Comparison of ENCODE assay signal across 14 mouse cellular contexts in the genomic region with DNA sequence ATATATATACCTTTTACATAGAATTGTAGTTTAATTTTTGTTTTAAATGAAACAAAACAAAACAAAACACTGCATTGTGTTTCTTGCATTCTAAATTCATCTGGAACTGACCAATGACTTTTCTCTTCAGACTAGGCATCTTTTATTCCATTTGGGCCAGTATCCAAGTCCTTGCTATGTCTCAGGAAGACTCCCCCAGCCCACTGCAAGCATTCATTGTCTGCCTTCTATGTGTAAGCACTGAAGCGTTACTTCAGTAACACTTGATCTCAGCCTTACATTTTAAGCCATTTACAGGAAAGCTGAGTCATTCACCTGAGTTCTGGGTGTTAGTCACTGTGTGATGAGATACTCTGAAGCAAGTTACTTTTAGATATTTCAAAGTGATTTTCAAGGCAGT.
"Had no signal": no experiment of that assay in that cellular context is flagged by ENCODE, and none has a peak within 500 bp of the region (broad histone marks: within the 10 kb centered on the region; RNA-seq: fewer than 3 reads in every experiment).

No protein-coding gene starts in this region.

- ATAC-seq: lung, postnatal 0 days; midbrain, embryonic 16.5 days had no signal

- H3K27me3 ChIP-seq: liver, embryonic 15.5 days; stomach, embryonic 15.5 days had no signal

- H3K4me2 ChIP-seq: liver, embryonic 11.5 days; liver, embryonic 15.5 days; stomach, embryonic 15.5 days had no signal

- H3K27ac ChIP-seq: limb, embryonic 10.5 days; liver, embryonic 15.5 days; stomach, embryonic 15.5 days had no signal

- H3K9me3 ChIP-seq: limb, embryonic 10.5 days; liver, embryonic 15.5 days; stomach, embryonic 15.5 days had no signal

- H3K36me3 ChIP-seq: limb, embryonic 10.5 days; liver, embryonic 15.5 days; stomach, embryonic 15.5 days had no signal

- H3K4me3 ChIP-seq: limb, embryonic 10.5 days; liver, embryonic 15.5 days; stomach, embryonic 15.5 days had no signal

- H3K4me1 ChIP-seq: limb, embryonic 10.5 days; liver, embryonic 15.5 days; stomach, embryonic 15.5 days had no signal

- H3K9ac ChIP-seq: liver, embryonic 15.5 days; stomach, embryonic 15.5 days had no signal

- DNase-seq: kidney, postnatal 10 days; kidney, postnatal 4 days; lung, adult 2 months; lung, postnatal 36 days; right cerebral cortex, postnatal 4 days; spleen, adult 18-20 months; thymus, adult 2 months; thymus, postnatal 25 days had no signal
